Mouse (Mus musculus): ENCODE results near the gene Cma1.
A peak's percentile ranks its signal among the peaks of the same experiment; 100 is the strongest.
"Not testable (repeated sequence)": the region's sequence is repeated elsewhere in the genome, so short reads cannot be mapped to it uniquely, and the experiment has no call there.

Gene Cma1

GRCm38 (mm10) chr14:55944575-55944974 lies at the start of gene Cma1:
Gene Cma1 (minus strand): TSS chr14:55944675.
- no peak for DNase-seq

- peak; percentile 55 for DNase-seq
These were observed 43.0 kb upstream of the Cma1 start for GRCm38 (mm10) chr14:55987464-55987863.

DNA sequence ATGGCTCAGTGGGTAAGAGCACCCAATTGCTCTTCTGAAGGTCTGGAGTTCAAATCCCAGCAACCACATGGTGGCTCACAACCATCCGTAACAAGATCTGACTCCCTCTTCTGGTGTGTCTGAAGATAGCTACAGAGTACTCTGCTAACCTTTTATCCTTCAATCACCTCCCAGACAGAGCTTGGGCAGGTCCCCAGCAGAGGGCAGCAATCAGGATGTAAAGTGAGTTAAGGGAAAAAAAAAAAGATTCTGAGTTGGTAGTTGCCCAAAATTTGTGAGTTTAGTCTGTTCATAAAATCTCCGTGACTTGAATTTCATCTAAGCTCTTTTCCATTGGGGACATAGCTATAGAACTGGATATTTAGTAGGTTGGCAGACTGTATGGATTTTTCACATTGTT lies 19.4 kb upstream of the Cma1 start:
- not testable (repeated sequence) for DNase-seq

DNA sequence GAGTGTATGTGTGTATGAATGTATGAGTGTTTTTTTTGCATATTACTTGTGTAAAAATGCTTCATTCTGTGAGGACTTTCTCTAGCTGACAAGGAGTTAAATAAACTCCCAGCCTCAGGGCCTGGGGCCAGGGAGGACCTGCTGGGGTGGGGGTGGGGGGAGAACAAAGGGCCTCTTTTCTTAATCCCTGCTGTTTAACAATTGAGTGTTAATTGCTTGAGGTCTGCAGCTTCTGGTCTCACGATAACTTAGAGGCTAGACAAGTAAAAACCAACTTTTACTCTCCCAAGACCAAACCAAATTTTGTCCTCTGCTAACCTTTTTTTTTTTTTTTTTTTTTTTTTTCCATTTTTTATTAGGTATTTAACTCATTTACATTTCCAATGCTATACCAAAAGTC lies 18.8 kb upstream of the Cma1 start:
- DNase-seq: no peak

GRCm38 (mm10) chr14:55950346-55951030 lies 6.0 kb upstream of the Cma1 start, which contains the start of gene Cma2:
Gene Cma2 (plus strand): TSS chr14:55950980.
- DNase-seq: peak; percentile 79

DNA sequence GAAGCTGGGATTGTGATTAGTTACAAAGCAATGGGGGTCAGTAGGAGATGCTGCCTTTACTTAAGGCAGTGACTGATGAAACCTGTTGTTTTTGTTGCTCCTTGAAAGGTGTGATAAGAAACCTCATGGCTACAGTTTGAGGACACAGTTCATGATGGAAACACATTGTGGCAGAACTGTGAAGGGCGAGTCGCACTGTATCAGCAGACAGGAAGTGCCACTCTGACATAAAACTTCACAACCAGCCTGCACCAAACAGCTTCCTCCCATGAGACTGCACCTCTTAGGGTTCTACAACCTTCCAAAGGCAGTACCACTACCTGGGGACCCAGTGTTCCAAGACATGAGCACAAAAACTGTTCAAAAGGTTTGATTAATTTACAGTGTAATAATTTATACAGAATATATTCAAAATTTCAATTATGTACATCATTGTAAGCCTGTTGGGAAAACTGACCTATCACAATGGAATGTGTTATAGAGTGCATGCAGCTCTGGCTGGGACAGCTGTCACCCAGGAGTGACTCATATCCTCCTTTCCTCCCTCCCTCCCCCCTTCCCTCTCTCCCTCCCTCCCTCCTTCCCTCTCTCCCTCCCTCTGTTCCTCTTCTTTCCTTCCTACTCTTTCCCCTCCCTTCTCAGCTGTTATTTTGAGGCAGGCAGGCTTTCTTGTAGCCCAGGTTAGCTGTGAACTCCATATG lies 1.9 kb upstream of the Cma1 start:
- no peak for DNase-seq

GRCm38 (mm10) chr14:55943601-55944000 lies 874 bp downstream of the Cma1 start:
- peak; percentile 41 for DNase-seq

GRCm38 (mm10) chr14:55940070-55940800 lies 4.2 kb downstream of the Cma1 start:
- DNase-seq: no peak

DNA sequence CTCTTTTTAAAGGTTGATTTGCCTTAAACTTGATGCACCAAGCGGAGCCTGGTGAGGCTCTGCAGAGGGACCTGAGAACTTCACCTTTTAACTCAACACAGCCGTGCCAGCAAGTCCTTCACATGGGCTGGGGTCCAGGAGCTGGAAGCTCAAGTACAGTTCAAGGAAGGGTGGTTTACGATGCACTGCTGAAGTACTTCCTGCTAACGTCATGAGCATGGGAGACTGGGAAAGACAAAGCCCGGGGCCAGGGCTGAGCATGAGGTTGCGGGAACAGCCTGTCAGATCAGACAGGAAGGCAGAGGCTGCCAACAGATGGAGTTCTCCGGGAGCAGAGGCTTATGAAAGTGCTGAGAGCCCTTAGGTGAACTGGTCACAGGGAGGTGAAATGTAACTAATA lies 10.9 kb downstream of the Cma1 start:
- peak; percentile 96 for DNase-seq

GRCm38 (mm10) chr14:55929263-55929997 lies 15.0 kb downstream of the Cma1 start:
- no peak for DNase-seq

DNA sequence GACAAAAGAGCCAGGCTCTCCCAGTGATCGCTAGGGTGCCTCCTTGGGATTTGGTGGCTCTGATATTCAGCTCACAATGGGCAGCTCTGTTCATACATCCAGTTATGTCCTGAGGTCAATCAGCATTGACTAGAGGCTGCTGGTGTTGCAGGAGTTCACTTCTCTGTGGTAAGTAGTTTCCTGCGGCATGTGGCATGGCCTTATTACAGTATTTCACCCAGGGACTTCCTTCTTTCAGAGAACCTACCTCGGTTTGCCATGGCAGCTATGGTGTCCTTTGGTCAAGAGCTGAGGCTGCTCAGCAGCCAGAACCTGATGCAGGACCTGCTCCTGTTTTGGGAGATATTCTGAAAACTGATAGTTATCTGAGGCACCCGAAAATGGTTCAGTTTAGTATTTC lies 17.6 kb downstream of the Cma1 start:
- DNase-seq: no peak

- no peak for DNase-seq
These were observed 21.8 kb downstream of the Cma1 start for GRCm38 (mm10) chr14:55922475-55923232.

DNA sequence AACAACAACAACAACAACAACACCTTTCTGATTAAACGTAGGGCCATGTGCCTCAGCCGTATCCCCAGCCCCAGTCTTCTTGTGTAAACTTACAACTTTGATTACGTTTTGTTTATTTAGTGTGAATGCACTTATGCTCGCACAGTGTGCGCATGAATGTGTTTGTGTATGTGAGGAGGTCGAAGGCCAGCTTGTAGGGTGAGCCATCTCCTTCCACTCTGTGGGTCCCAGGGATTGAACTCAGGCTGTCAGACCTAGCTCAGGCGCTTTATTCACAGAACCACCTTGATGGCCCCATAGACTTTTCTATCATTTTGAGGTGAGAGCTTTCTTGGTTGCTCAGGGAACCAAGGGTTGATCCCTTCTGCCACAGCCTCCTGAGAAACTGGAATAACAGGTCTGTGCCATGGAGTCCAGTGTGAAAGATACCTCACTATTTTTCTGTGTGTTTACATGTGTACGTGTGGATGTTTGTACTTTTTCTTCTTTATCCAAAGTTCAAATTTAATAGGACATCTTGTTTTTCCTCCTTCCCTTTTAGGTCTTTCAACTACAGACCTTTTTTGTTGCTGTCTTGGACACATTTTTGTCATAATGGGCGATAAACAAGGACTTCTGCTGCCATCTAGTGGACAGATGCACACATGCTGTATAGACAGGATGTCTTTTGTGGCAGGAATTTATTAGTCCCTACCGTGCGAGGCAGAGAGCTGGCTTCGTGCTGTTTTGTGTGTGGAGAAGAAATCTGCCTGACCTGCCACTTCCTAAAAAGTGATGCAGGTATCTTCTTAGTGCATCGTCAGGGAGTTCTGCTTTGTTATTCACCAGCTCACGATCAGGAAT lies 26.0 kb downstream of the Cma1 start:
- DNase-seq: peak; percentile 95

DNA sequence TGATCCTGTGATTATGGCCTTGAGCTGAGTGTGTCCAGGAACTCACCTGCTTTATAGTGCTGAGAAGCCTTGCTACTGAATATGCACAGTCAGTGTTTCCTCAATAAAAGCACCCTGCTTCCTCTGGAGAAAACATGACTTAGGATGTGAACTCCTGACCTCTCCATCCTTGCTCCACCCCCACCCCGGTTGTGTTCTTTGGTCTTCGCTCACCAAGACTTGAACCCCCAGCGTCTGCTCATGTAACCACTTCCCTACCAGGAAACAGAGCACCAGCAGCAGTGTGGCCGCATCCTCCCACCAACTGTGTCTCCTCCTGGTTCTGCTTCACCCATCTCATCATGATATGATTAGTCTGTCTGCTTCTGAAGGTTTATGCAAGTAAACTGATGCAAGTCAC lies 31.1 kb downstream of the Cma1 start:
- DNase-seq: no peak

GRCm38 (mm10) chr14:55905518-55905917 lies 39.0 kb downstream of the Cma1 start:
- no peak for DNase-seq

DNA sequence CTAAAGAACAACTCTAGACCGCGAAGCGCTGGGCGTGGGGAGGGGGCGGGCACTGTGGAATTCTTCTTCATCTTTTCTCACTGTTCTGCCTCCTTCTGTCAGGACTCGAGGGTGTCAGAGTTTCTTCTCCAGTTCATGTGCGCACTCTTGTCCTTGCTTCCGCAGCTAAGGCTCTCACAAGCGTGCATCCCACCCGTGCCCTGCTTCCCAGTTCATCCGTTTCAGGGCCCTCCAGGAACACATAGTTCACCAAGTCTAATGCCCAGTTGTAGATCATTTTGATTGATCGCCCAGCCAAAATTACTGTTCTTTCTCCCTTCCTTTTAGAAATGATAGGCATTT lies 44.1 kb downstream of the Cma1 start:
- DNase-seq: no peak

DNA sequence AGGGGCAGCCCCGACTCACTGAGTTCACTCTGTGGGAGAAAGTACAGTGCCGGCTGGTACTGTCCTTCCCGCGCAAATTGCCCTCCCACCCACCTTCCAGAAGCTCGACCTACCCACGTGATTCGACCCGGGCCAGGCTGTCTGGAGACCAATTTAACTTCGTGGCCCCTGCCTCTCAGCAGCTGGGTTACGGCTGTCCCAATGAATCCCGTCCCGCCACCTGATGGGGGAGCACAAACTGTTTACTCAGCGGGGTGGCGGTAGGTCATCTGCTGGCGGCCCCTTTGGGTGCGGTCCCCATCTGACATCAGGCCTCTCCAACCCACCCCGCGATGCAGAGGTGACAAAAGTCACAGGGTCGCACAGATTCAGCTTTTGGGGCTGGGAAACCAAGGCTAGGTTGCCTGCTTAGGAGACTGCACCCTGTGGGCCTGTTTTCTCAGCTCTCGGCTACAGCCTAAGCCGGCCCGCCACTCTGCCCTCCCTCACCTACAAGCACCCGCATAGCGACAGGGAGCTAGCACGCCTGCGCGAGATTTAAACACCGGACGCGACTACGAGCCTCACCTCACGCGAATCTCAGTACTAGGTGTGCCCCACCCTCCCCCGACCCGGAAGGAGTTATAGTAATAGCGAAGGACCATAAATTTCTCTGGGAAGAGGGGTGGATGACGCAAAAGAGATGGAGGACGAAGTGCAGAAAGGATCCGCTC lies 44.6 kb downstream of the Cma1 start, which contains the start of gene Sdr39u1:
Gene Sdr39u1 (minus strand): TSS at position 593 of the 713 bp plus-strand sequence.
- peak; percentile 99 for DNase-seq

DNA sequence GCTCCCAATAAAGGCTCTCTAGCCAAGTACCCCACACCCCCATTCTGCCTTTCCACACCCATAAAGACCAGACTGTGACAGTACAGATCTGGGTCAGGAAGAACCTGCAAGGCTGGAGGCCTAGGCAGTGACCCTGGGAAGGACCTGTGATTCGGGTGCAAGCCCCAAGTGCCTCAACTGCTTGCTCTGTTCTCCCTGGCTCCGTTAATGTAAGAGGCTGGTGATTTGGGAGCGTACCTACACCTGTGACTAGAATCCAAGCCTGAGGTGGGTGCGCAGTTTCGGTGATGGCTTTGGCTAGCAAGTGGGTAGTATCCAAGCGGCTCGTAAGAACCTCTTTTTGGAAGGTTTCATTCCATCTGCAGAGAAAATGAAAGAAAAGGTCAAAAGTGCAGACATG lies 45.5 kb downstream of the Cma1 start:
- peak; percentile 90 for DNase-seq

DNA sequence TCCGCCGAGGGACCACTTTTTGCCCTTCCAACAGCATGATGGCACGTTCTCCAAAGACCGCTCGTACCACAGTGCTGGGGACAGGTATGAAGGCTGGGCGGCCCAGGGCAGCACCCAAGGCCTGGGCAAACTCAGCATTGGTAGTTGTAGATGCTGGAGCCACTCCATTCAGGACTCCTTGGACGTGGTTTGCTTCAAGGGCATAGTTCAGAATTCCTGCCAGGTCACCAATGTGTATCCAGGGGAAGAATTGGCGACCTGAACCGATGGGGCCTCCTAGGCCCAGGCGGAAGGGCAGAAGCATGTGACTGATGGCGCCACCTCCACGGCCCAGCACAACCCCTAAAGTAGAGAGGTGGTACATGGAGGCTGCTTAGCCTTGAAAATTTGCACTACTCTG lies 46.8 kb downstream of the Cma1 start:
- DNase-seq: peak; percentile 92
